Mouse (Mus musculus) thymus, postnatal 10 days (tissue): Measurements from ENCODE around the gene Alox12.

ENCODE experiments used
- DNase-seq, 2 experiments: peaks; one replicate each; pipeline ENCODE4 v3.0.0; 2021; ENCODE audit warnings: low spot score in 2 of 2

The Alox12 gene

GRCm38 (mm10) chr11:70254931-70255531 lies at the start of gene Alox12:
Alox12 (minus strand) TSS chr11:70255353.
- no peak for DNase-seq

GRCm38 (mm10) chr11:70302293-70302692 lies 47.1 kb upstream of the Alox12 start:
- DNase-seq, result no peak

- DNase-seq, result peak; percentile 71 to 80
Measured at GRCm38 (mm10) chr11:70297836-70298454, 42.8 kb upstream of the Alox12 start.

GRCm38 (mm10) chr11:70297405-70297804 lies 42.3 kb upstream of the Alox12 start:
- DNase-seq, result peak in 1 of 2 experiments; percentile 51

- DNase-seq, result no peak
Measured at GRCm38 (mm10) chr11:70293881-70294280, 38.7 kb upstream of the Alox12 start.

GRCm38 (mm10) chr11:70291235-70291634 lies 36.1 kb upstream of the Alox12 start:
- peak; percentile 41 to 59 for DNase-seq

- DNase-seq, result no peak
Measured at GRCm38 (mm10) chr11:70289236-70289635, 34.1 kb upstream of the Alox12 start.

- DNase-seq, result no peak
Measured at GRCm38 (mm10) chr11:70288102-70288501, 32.9 kb upstream of the Alox12 start.

GRCm38 (mm10) chr11:70285686-70286085 lies 30.5 kb upstream of the Alox12 start:
- peak; percentile 53 to 60 for DNase-seq

GRCm38 (mm10) chr11:70284757-70285156 lies 29.6 kb upstream of the Alox12 start:
- DNase-seq, result no peak

- no peak for DNase-seq
Measured at GRCm38 (mm10) chr11:70283666-70284065, 28.5 kb upstream of the Alox12 start.

GRCm38 (mm10) chr11:70280441-70280840 lies 25.3 kb upstream of the Alox12 start:
- peak in 1 of 2 experiments; percentile 27 for DNase-seq

- no peak for DNase-seq
Measured at GRCm38 (mm10) chr11:70278961-70279360, 23.8 kb upstream of the Alox12 start.

GRCm38 (mm10) chr11:70271641-70272040 lies 16.5 kb upstream of the Alox12 start:
- DNase-seq, result no peak

- no peak for DNase-seq
Measured at GRCm38 (mm10) chr11:70266405-70266804, 11.3 kb upstream of the Alox12 start.

- no peak for DNase-seq
Measured at GRCm38 (mm10) chr11:70265819-70266218, 10.7 kb upstream of the Alox12 start.

GRCm38 (mm10) chr11:70265252-70265651 lies 10.1 kb upstream of the Alox12 start:
- peak; percentile 57 to 60 for DNase-seq

GRCm38 (mm10) chr11:70259035-70259434 lies 3.9 kb upstream of the Alox12 start:
- DNase-seq, result no peak

GRCm38 (mm10) chr11:70254337-70254736 lies 816 bp downstream of the Alox12 start:
- no peak for DNase-seq

- DNase-seq, result no peak
Measured at GRCm38 (mm10) chr11:70251853-70252252, 3.3 kb downstream of the Alox12 start.

GRCm38 (mm10) chr11:70250150-70250549 lies 5.0 kb downstream of the Alox12 start:
- DNase-seq, result no peak

- peak; percentile 59 to 88 for DNase-seq
Measured at GRCm38 (mm10) chr11:70247136-70247845, 7.9 kb downstream of the Alox12 start.

GRCm38 (mm10) chr11:70242591-70242990 lies 12.6 kb downstream of the Alox12 start:
- no peak for DNase-seq
